Mouse (Mus musculus) central nervous system, embryonic 11.5 days (tissue): ENCODE results near the gene Gm7324. TPM values are rescaled to one million over a fixed set of nuclear protein-coding genes. Genes with fewer than 3 reads are reported as not detected.

Experiments
- polyA plus RNA-seq: library from polyadenylated mRNA; depleted of rRNA; stranded (reverse); fragments of >200 nt; gene quantifications from 2 replicates; pipeline ENCODE4 v1.2.3, GENCODE M21; 2012; rRNA removed

Gm7324 gene
- 1.6 TPM in 1 of 2 replicates, not detected in the other for polyA plus RNA-seq

GRCm38 (mm10) chr14:43697621-43698020 lies at the start of gene Gm7324:
Gm7324 (plus strand) TSS chr14:43697828.

GRCm38 (mm10) chr14:43677099-43677498 lies 20.5 kb upstream of the Gm7324 start, which contains the start of gene Gm8165:
Gm8165 (minus strand) TSS chr14:43677199.

GRCm38 (mm10) chr14:43727385-43727784 lies 29.8 kb downstream of the Gm7324 start, which contains the start of gene Gm16506:
Gm16506 (minus strand) TSS chr14:43727485.

GRCm38 (mm10) chr14:43747566-43747965 lies 49.9 kb downstream of the Gm7324 start, which contains the start of gene Gm6526:
Gm6526 (plus strand) TSS chr14:43747866.

Other genes starting within 250 kb of the Gm7324 start
- gene Gm5799, start 154.3 kb upstream of the Gm7324 start, polyA plus RNA-seq, result not detected in 2 replicates
- gene Gm17654, start 118.7 kb upstream of the Gm7324 start, polyA plus RNA-seq, result not detected in 2 replicates
- gene Gm10375, start 89.8 kb upstream of the Gm7324 start, polyA plus RNA-seq, result not detected in 2 replicates
- not detected in 2 replicates for gene Gm8165, start 20.6 kb upstream of the Gm7324 start, polyA plus RNA-seq
- gene Gm16506, start 29.7 kb downstream of the Gm7324 start, polyA plus RNA-seq, result not detected in 2 replicates
- 0.04 TPM in 1 of 2 replicates, not detected in the other for gene Gm6526, start 50.0 kb downstream of the Gm7324 start, polyA plus RNA-seq
- not detected in 2 replicates for gene Gm8180, start 86.9 kb downstream of the Gm7324 start, polyA plus RNA-seq
- gene Ear1, start 177.7 kb downstream of the Gm7324 start, polyA plus RNA-seq, result 1.1 and 1.5 TPM in 2 replicates
- gene Ear10, start 225.7 kb downstream of the Gm7324 start, polyA plus RNA-seq, result not detected in 2 replicates
- 6.6 and 12.5 TPM in 2 replicates for gene Gm8113, start 227.6 kb downstream of the Gm7324 start, polyA plus RNA-seq